Mouse (Mus musculus) 3134 (cell line): ENCODE results near the gene Acbd3.
A peak's percentile ranks its signal among the peaks of the same experiment; 100 is the strongest.

Experiments
- DNase-seq: peaks from one replicate; pipeline ENCODE4 v3.0.0-alpha.2; 2011; ENCODE audit warnings: low spot score; ENCODE audit not compliant: insufficient read length; ENCODE audit errors: extremely low read depth

Acbd3 gene

GRCm38 (mm10) chr1:180725704-180726179 lies at the start of gene Acbd3:
Acbd3 (plus strand) TSS chr1:180726043.
- peak; percentile 95 for DNase-seq

- no peak for DNase-seq
Observed at GRCm38 (mm10) chr1:180691284-180691683, 34.6 kb upstream of the Acbd3 start.

GRCm38 (mm10) chr1:180696626-180697352 lies 29.1 kb upstream of the Acbd3 start, which contains the start of gene Mixl1:
Mixl1 (minus strand) TSS chr1:180697034.
- DNase-seq = no peak

GRCm38 (mm10) chr1:180698063-180698462 lies 27.8 kb upstream of the Acbd3 start:
- no peak for DNase-seq

GRCm38 (mm10) chr1:180703400-180703799 lies 22.4 kb upstream of the Acbd3 start:
- no peak for DNase-seq

- no peak for DNase-seq
Observed at GRCm38 (mm10) chr1:180707368-180707767, 18.5 kb upstream of the Acbd3 start.

- no peak for DNase-seq
Observed at GRCm38 (mm10) chr1:180707813-180708212, 18.0 kb upstream of the Acbd3 start.

- no peak for DNase-seq
Observed at GRCm38 (mm10) chr1:180708935-180709776, 16.7 kb upstream of the Acbd3 start.

- no peak for DNase-seq
Observed at GRCm38 (mm10) chr1:180718756-180719155, 7.1 kb upstream of the Acbd3 start.

GRCm38 (mm10) chr1:180719483-180719882 lies 6.4 kb upstream of the Acbd3 start:
- DNase-seq = no peak

GRCm38 (mm10) chr1:180719951-180720689 lies 5.7 kb upstream of the Acbd3 start:
- peak; percentile 50 for DNase-seq

GRCm38 (mm10) chr1:180722608-180723007 lies 3.2 kb upstream of the Acbd3 start:
- DNase-seq = no peak

GRCm38 (mm10) chr1:180723701-180724238 lies 2.1 kb upstream of the Acbd3 start:
- DNase-seq = no peak

- DNase-seq = no peak
Observed at GRCm38 (mm10) chr1:180726183-180726582, 340 bp downstream of the Acbd3 start.

- no peak for DNase-seq
Observed at GRCm38 (mm10) chr1:180729231-180729630, 3.4 kb downstream of the Acbd3 start.

- no peak for DNase-seq
Observed at GRCm38 (mm10) chr1:180747827-180748226, 22.0 kb downstream of the Acbd3 start.

GRCm38 (mm10) chr1:180752115-180752514 lies 26.3 kb downstream of the Acbd3 start:
- DNase-seq = no peak

- no peak for DNase-seq
Observed at GRCm38 (mm10) chr1:180754376-180754775, 28.5 kb downstream of the Acbd3 start.

- DNase-seq = no peak
Observed at GRCm38 (mm10) chr1:180756711-180757110, 30.9 kb downstream of the Acbd3 start.

- DNase-seq = no peak
Observed at GRCm38 (mm10) chr1:180757252-180757955, 31.6 kb downstream of the Acbd3 start.
